Mouse (Mus musculus): Measurements from ENCODE around the gene Plekhg5.
A peak's percentile ranks its signal among the peaks of the same experiment; 100 is the strongest.

Plekhg5 gene

DNA sequence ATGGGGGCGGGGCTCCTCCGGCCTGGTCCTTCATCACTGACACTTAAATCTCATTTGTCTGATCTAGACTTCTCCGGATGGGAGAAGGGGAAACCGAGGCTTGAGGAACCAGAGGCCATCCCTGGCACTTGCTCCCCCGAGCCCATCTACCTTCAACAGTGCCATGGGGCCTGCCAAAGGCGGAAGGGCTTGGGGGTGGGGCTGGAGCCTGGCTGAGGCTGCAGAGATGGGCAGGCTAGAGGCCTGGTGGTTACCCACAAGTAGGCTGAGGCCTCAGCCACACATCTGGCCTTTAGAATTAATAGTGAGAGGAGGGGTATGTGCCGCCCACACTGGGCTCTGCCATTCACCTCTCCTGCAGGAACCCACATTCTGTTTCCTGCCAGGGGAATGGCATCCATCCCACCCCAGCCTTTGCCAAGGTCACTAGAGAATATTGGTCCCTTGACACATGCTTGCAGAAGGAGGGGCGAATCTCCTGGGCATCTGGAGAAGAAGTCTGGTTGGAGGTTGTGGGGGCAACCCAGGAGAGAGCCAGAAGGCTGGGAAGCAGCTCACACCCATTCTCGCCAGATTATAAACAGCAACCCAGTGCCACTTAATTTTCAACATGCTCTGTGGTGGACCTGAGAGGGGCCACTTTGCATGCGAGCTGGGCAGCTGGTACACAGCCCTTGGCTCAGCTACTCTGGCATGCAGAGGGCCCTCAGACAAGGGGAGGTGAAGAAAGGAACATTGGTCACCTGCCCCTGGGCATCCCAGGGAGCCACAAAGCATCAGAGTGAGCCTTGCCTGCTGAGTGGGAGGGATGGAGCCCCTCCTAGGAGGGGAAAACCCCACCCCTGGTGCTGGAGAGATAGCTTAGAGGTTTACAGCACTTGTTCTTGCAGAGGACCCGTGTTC, 1.6 kb upstream of the Plekhg5 start:
- no peak for DNase-seq (ENCODE audit: low spot score in 2 of 2)

DNA sequence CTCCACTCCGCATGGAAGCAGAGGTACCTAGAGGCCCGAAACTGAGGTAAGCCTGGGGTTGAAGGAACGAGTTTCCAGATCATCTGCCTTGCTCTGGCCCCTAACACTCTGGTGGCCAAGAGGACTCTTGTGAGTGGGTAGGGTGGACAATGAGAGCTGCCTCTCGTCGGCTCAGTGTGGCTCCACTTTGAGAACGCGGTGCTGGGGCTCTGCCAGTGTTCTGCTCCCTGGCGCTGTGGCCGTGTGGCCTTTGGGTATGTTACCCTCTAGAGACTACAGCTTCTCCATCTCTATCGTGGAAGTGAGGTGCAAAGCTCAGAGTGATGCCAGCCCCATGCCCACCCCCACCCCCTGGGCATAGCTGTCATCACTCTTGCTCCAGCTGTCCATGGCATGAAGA, 357 bp downstream of the Plekhg5 start:
- DNase-seq (ENCODE audit: low spot score in 2 of 2): no peak

DNA sequence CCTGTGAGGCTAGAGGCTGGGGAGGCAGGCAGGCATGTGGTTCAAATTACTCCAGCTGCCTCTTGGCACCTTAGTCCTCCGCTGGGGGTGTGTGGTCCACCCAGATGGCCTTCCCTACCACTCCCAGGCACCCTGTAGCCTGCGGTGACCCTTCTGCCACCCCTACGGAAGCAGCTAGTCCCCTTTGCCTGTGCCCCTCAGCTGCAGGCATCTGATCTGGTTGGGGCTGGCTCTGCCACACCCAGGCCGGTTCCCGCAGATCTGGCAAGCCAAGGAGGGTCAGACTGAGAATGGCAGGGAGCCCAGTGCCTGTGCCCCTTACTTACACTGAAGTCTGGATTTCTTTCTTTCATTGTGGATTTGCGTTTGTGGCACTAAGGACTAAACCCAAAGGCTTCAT, 1.4 kb downstream of the Plekhg5 start:
- no peak for DNase-seq (ENCODE audit: low spot score in 2 of 2)

DNA sequence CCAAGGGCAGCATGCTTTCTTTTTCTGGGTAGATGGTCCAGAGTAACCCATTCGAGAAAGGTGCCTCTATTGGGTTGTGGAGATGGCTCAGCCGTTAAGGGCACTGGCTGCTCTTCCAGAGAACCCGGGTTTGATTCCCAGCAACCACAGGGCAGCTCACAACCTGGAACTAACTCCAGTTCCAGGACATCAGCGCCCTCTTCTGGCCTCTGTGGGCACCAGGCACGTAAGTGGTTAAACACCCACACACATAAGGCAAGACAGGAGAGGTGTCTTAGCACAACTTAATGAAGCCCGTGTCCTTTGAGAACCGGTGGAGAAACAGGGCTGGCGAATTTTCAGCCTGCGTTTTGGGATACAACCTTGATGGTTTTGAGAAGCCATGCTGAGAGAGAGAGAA, 2.2 kb downstream of the Plekhg5 start:
- no peak for DNase-seq (ENCODE audit: low spot score in 2 of 2)

DNA sequence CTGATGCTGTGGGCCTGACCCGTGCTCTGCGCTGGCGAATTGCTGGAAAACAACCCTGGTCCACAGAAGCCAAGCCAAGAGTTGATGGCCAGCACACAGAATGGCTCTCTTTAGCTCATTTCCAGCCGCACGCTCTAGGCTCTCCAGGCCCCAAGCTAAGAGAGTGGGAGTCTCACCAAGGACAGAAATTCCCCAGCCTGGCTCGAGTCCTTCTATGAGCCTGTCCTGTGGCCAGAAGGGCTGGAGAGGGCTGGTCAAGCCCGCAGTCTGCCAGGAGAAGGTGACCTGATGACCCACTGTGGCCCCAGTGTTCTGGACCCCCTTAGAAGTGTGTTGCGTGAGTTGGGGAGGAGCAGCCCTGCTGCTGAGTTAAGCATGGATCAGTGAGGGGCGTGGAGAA, 4.9 kb downstream of the Plekhg5 start:
- no peak for DNase-seq (ENCODE audit: low spot score in 2 of 2)

DNA sequence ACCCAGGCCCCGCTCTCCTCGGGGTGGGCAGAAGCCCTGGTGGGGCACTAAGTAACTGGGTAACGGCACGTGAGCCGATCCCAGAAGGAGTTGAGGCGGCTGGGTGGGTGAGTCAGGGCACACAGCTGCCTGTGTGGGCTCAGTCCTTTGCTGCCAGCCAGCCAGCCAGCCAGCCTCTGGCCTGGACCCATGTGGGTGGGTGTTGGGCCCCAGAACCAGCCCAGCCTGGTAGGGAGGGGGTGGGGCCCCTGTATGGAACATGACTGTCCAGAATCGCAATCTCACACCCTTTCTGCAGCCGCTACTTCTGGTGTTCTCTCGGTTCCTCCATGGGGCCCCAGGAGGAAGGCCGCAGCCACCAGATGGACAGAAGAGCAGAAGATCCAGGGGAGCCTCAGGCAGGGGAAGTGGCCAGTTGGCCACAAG, 5.8 kb downstream of the Plekhg5 start:
- DNase-seq (ENCODE audit: low spot score in 2 of 2): peak in 1 of 2 experiments; percentile 47

DNA sequence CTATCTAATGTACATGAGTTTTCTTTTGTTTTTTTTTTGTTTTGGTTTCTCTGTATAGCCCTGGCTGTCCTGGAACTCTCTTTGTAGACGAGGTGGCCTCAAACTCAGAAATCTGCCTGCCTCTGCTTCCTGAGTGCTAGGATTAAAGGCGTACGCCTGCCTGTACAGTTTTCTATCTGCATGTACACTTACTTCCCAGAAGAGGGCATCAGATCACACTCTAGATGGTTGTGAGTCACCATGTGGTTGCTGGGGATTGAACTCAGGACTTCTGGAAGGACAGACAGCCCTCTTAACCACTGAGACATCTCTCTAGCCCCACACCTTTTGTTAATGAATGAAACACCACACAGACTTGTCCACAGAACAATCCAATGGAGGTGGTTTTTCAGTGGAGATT, 7.0 kb downstream of the Plekhg5 start:
- no peak for DNase-seq (ENCODE audit: low spot score in 2 of 2)

DNA sequence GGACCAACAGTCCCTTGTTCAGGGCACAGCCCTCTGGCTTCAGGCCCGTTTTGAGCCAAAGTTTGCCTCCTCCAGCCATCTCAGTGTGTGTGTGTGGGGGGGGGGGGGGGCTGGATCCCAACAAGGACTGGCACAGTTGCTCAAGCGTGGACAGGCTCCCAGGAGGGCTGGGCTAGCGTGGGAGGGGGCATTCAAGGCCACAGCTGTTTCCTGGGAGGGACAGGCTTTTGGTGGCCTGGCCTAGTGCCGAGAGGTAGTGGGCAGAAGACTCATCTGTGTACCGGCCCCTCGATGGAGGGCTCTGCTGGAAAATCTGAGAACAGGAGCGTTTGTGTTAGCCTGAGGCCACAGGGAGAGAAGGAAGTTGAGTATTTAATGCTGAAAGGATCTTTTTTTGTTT, 7.6 kb downstream of the Plekhg5 start:
- no peak for DNase-seq (ENCODE audit: low spot score in 2 of 2)

DNA sequence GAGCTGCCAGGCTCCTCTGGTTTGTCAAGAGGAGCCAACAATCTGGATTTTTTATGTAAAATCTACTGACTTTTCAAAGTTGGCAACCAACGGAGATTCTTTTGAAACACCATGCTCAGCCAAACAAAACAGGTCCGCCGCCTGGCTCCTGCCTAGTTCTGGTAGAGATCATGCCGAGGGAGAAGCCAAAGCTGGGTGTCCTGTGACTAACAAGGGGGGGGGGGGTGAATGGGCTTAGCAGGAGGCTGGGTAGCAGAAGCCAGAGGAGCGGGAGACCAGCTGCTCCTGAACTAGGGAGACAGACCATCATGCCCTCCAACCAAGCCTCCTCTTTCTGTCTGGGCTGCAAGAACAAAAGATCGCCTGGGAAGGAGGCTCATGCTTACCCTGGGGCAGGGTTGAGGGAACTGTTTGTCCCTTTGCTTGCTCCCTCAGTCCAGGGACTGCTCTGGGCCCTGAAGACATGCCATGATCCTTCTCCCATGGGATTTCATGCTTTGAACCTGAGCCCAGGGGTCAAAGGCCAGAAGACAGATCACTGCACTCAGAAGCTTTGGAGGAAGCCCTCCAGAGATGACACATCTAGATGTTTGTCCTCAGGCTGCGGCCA, 11.4 kb downstream of the Plekhg5 start:
- DNase-seq (ENCODE audit: low spot score in 2 of 2): no peak

DNA sequence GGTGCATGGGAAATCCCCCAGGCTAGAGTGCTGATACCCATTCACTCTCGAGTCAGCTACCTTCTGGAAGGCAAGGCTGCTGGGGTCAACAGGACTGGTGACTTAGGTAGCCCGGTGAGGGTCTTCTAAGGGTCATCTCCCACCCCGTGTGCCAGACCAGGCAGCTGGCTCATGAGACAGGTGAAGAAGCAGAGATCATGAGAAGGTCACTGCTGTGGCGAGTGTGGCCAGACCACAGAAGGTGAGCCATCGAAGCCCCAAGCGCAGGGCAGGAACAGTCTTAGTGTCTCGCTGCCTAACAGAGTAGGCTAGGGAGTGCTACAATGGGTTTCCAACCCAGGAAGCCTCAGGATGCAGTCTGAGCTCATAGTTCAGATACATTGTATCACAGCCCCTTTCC, 12.3 kb downstream of the Plekhg5 start:
- DNase-seq (ENCODE audit: low spot score in 2 of 2): no peak

DNA sequence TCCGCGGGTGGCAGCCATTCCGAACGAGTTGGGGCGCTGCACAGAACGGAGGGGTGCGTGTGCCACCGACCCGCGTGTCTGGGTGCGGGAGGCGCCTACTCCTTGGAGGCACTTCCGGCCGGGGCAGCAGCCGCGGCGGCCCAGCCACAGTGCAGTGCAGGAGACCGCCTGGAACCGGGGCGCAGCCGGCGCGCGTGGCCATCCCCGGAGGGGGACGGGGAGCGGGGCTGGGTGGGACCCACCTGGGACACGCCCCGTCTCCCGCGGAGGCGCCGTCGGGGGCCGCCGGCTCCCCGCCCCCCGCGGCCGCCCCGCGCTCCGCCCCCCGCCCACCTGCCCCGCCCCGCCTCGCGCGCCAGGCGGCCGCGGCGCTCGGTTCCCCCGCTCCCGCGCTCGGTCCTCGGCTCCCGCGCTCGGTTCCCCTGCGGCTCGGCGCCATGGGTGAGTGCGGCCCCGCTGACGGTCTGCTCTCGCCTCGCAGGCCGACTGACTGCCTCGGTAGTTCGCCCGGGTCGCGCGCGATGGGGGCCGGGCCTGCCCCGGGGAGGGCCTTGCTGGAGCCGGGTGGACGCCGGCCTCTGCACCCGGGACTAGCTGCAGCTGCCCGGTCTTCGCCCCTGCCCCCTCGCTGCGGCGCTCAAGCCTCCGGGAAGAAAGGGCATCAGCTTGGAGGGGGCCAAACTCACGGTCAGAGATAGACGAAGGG, 14.4 kb downstream of the Plekhg5 start:
- DNase-seq (ENCODE audit: low spot score in 2 of 2): peak in 1 of 2 experiments; percentile 42

DNA sequence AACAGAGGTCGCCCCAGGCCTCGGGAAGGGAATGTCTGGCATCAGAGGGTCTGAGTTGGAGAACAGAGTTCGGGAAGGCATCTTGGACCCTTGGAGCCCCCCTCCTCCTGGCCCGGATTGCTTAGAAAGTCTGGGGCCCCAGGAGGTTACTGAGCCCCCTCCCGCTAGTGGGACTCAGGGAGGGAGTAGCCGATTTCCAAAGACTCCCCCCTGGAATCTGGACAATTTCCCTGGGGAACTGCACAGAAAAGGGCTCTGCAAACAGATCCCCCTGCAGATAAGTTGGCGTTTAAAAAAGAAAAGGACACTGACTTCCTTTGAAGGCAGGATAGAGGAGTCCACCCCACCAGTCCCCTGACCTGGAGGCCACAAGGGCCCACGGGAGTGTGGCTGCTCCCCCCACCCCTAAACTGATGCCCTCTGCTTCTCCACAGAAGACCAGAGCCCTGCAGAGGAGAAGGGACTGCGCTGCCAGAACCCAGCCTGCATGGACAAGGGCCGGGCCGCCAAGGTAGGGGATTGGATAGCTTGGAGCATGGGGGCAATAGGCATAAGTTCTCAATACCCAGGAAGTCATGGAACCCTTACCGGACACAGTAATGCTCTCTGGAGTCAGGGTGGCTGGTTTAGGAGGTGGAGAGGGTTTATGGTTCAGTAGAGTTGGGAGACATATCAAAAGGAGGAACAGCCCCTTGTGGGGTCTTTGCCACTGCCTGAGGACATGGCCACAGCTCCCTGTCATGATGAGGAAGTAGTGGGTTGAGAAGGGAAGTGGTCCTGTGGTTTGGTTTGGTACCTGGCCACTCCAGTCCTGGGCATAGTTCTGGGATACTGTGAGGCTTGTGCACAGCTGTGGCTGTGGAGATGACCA, 15.1 kb downstream of the Plekhg5 start:
- no peak for DNase-seq (ENCODE audit: low spot score in 2 of 2)

DNA sequence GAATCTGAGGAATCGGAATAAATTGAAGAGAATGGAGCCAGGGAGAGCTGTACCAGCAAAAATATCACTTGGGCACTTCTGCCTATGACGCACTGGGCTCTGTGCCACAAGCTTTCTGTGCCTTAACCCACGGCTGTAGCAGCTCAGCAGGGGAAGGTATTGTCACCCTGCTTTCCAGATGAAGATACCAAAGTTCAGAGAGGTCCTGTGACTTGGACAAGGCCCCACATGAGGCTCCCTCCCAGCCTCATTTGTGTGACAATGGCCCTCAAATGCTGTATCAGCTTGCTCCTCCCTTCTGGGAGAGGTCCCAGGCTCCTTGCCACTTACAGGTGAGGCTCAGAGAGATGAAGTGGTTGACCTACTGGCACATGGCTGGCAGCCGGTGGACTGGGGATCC, 15.8 kb downstream of the Plekhg5 start:
- DNase-seq (ENCODE audit: low spot score in 2 of 2): peak in 1 of 2 experiments; percentile 69

DNA sequence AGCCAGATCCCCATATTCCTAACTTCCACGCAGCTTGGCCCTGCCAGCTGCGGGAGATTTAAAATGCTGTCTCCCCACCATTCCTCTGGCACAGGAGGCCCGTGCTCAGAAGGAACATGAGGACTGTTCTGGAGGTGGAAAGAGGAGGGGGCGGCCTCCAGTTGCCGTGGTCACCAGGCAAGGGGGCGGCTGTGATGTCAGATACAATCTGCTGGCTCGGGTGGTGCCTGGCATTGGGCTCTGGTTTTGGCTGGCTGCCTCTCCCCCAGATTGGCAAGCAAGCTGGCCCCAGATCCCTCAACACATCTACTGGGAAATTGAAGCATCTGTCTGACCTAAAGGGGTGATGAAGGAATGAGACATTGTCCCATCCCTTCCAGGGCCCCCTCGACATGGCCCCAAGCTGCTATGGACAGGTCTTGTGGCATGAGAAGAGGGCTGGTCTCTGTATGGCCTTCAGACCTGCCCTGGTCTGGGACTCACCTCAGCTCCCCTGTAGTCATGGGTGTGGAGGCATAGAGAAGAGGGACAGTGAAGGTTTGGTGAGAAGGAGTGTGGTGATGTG, 16.3 kb downstream of the Plekhg5 start:
- peak in 1 of 2 experiments; percentile 89 for DNase-seq (ENCODE audit: low spot score in 2 of 2)

DNA sequence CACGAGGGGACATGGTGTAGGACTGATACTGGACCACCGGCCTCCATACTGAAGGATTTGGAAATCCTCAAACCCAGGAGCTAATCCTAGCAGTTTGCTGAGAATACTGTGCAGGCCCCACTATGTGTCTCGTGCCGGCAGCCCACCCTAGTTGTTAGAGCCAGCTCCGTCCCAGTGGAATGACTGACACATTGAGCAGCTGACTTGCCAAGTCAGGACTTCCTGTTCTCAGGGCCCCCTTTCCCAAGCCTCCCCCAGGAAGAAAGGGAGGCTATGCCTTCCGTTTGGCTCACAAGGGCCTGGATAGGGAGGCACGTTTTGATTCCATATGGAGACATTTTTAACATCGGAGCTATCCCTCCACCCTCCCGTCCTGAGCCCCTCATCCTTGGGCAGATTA, 17.9 kb downstream of the Plekhg5 start:
- DNase-seq (ENCODE audit: low spot score in 2 of 2): no peak

DNA sequence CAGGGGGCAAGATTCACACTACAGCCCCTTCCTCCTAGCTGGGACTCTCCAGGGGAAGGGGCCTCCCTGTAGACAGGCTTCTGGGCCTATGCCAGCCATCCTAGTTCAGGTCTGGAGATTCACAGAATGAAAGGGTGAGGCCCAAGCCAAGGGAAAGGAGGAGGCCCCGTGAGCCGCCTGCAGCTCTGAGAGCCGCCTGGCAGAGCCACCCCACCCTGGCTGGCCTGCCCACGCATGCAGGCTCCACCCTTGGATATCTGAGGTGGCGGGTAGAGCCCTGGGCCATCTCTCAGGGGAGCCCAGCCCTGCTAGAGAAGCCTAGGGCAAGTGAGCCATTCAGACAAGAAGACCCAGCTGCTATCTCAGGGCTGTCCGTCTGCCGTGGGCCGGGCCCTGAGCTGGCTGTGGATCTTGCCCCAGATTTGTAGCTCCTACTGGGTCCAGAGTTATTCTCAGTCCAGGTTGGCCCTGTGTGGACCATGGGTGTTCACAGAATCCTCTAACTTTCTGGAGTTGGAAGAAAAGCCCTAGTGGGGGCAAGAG, 20.5 kb downstream of the Plekhg5 start:
- no peak for DNase-seq (ENCODE audit: low spot score in 2 of 2)

DNA sequence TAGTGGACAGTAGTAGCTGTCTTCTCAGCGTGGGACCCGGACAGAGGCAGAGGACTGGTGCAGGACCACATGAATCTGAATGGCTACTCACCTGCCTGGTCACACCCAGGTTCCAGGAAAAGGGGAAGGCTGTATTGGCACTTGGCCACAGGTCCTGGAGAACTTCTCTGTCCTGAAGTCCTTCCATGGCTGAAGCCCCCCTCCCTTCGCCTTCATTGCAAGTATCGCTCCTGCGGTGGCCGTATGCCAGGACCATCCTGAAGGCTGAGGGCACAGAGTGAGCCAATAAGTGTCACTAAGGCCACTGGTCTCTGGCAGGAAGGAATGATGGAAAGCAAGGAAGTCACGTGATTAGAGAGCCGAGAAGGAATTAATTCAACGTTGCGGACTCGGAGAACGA, 21.9 kb downstream of the Plekhg5 start:
- no peak for DNase-seq (ENCODE audit: low spot score in 2 of 2)

DNA sequence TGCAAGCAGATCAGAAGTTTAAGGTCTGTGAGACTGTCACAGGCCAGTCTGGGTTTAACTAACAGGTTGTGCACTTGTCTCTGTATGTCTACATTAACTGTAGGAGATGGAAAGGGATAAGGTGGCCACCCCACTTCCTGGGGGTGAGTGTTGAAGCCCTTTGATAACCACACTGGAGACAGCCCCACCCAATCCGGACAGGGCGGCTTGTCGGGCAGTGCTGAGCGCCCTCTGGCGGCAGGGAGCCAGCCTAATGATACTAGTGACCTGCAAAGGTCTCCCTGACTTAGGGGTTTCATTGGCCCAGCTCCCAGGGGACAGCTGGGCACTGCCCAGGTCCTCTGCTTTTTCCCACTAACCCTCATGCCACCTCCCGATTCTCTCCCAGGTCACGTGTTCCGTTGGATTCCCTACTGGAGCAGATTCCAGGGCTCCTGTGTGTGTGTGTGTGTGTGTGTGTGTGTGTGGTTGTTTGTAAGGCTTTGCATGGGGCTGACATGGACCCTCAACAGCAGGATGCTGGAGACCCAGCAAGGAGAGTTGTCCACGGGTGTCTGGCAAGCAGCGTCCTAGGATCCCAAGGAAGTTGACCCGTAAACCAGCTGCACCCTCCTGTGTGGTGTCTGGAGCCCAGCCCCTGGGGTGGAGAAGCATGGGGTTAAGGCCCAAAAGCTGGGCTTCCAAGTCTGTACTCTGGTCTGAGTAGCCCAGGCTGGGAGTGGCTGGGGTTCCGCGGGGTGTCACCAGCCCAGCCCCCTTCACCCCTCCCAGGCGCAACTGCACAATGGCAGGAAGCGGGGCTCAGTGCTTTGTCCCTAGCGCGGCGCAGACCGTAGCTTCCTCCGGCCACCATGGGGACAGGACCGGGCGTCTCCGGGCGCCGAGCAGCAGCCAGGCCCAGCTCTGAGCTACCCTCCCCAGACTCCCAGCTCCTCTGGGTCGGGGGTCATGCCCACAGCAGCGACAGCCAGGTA, 23.9 kb downstream of the Plekhg5 start:
- DNase-seq (ENCODE audit: low spot score in 2 of 2): peak in 1 of 2 experiments; percentile 61

DNA sequence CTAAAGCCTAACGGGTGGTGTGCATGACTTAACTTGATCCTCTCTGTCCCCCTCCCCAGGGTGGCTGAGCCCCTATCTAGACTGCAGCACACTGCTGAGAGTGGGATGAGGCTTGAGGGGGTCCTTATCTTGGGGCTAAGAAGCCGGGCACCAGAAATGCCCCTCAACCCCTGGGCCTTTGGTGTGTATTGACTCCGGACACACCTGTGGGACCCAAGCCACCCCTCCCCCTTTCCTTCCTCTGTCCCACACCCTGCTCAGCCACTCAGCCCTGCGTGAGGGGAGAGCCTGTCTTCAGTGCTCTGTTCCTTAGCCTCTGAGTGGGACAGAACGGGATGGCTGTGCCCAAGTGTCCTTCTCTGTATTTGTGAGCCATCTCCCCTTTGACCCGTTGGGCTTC, 24.6 kb downstream of the Plekhg5 start:
- no peak for DNase-seq (ENCODE audit: low spot score in 2 of 2)
